Mouse (Mus musculus) macrophage (primary cell): ENCODE results near the gene Ripor3. TPM values are rescaled to one million over a fixed set of nuclear protein-coding genes. Genes with fewer than 3 reads are reported as not detected.

Experiments used
- H3K27ac ChIP-seq: fragments of 350-480 bp; formaldehyde crosslinking; 2 replicates; pipeline ENCODE4 v1.9.0; 2021
- H3K36me3 ChIP-seq: fragments of 350-480 bp; formaldehyde crosslinking; 2 replicates; pipeline ENCODE4 v1.9.0; 2021; ENCODE audit errors: inconsistent target
- H3K4me3 ChIP-seq: fragments of 350-480 bp; formaldehyde crosslinking; 2 replicates; pipeline ENCODE4 v1.9.0; 2021; ENCODE audit errors: inconsistent target
- H3K79me2 ChIP-seq: fragments of 350-480 bp; formaldehyde crosslinking; 2 replicates; pipeline ENCODE4 v1.9.0; 2021; ENCODE audit errors: inconsistent target
- WGBS: methylation state at CpG from one replicate; pipeline ENCODE4 v1.1.7; 2026; ENCODE audit warnings: inconsistent platforms; ENCODE audit not compliant: missing documents; 5-methylcytosine and 5-hydroxymethylcytosine counted together
- polyA plus RNA-seq: library from polyadenylated mRNA; stranded (reverse); fragments of 250-400 nt; gene quantifications from 3 replicates; pipeline ENCODE4 v1.2.4, GENCODE M21; 2018; ENCODE audit warnings: inconsistent platforms

Ripor3 gene
- polyA plus RNA-seq, 1 experiment from 2014 or later: not detected

DNA sequence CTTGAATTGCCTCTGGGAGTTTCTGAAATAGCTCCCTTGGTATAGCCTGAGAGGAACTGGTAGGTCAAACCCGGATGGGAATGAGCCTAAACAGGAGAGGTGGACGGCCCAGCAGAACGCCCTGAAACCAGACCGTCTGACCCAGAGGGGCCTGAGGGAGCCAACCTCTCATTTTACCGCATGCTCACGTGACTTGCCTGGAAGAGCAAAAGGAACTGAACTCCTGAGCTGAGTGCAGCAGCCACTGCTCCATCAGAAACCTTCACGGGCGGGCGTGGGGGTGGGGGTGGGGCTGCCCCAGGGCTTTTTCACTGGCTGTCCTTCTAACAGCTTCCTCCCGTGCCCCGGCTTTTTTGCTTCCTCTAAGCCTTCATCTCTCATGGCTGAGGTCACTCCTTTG, 475 bp upstream of the Ripor3 start:
- Histone ChIP-seq H3K27ac (no peak overlapping the region), H3K79me2 (no peaks in the 10 kb centered on the region), H3K4me3 (no peak overlapping the region), H3K36me3 (no peaks in the 10 kb centered on the region)
- 19% methylated on average over 11 of the region's 11 CpGs for WGBS

DNA sequence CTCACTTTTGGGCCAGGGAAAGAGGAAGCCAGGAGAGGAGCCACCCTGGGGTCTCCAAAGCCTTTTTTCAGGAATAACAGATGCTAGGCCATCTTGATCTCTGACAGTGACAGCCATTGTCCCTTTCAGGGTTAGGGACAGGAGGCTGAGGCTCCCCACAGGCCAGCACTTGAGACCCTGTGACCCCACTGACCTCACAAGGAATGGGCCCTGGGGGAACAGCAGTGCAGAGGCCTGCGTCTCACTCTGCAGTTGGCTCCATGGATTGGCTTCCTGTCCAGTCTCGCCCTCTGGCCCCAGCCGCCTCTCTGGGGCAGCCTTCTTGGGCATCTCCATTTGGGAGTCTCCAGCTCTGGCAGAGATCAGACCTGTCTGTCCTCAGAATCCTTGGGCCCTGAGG, 2.3 kb downstream of the Ripor3 start:
- no peaks in the 10 kb centered on the region for H3K36me3 ChIP-seq
- H3K79me2 ChIP-seq: no peaks in the 10 kb centered on the region
- 93% methylated on average over 3 of the region's 3 CpGs for WGBS

DNA sequence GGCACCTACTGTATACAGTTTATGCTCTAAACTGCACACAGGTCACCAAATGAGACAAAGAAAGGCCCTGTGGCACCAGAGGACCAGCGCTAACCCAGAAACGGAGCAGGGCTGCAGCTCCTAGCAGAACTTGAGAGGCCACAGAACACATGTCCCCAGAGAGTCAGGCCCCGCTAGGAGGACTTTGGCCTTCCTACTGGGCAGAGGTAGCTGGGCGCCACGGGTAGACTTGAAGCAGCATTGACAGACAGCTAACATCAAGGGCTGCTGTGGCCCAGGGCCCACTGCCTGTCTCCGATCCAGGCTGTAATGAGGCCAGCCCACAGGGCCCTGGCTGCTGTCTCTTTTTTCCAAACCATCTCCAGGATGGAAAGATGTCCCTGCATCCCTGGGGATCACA, 3.9 kb downstream of the Ripor3 start:
- 100% methylated on average over 6 of the region's 6 CpGs for WGBS
- Histone ChIP-seq H3K36me3 (no peaks in the 10 kb centered on the region), H3K27ac (no peak overlapping the region), H3K79me2 (no peaks in the 10 kb centered on the region), H3K4me3 (no peak overlapping the region)

More for the DNA sequence above, 2.3 kb downstream of the Ripor3 start:
- H3K4me3 ChIP-seq: no peak overlapping the region
- no peak overlapping the region for H3K27ac ChIP-seq

DNA sequence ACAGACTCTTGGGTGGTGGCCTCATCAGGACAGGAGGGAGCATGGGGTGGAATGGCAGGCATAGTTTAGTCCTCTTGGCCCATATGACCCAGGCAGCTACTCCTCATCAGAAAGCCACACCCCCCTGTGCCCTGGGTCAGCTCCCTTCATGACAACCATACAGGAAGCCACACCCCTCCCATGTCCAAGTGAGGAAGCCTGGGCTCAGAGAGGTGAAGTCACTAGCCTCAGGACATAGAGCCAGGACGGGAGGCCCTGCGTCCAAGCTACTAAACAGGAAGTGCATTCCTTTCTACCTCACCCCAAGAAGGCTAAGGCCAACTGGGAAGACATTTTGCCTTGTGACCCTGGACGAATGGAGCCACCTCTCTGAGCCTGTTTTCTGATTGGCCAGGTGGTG, 4.8 kb downstream of the Ripor3 start:
- H3K36me3 ChIP-seq: no peaks in the 10 kb centered on the region
- no peaks in the 10 kb centered on the region for H3K79me2 ChIP-seq
- H3K27ac ChIP-seq: no peak overlapping the region
- H3K4me3 ChIP-seq: no peak overlapping the region
- 48% methylated on average over 3 of the region's 3 CpGs for WGBS

DNA sequence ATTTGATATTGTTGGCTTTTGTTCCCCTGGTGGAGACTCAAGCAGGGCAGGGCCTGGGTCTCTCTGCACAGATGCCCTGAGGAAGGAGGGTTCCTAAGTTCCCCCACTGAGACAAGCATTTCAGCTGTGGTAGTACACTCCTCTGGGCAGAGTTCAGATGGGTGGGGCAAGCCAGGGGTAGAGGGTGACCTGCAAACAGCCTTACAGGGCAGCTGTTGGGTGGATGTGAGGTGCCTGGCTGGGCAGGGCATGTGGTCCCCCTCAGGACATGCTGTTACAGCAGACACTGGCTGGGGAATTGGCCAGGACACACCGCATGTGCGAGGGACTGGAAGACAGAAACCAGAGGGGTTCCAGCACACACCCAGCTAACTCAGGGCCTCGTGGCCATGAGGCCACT, 5.4 kb downstream of the Ripor3 start:
- 100% methylated on average over 3 of the region's 3 CpGs for WGBS
- no peak overlapping the region for H3K27ac ChIP-seq
- H3K4me3 ChIP-seq: no peak overlapping the region
- no peaks in the 10 kb centered on the region for H3K79me2 ChIP-seq
- H3K36me3 ChIP-seq: no peaks in the 10 kb centered on the region

DNA sequence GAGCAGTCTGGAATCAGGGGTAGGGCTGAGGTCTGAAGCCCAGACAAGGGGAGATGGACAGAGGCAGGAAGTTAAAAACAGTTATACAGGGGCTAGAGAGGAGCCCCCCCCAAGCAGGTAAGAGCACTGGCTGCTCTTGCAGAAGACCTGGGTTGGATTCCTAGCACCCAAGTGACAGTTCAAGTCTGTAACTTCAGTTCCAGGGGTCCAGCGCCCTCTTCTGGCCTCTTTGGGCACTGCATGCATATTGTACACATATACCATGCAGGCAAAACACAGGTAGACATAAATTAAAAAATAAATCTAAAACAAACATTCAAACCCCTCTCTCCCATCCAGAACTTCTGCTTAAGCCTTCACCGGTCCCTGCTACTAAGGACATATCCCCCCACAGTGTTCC, 6.0 kb downstream of the Ripor3 start:
- Histone ChIP-seq H3K4me3 (no peak overlapping the region), H3K79me2 (no peaks in the 10 kb centered on the region), H3K36me3 (no peaks in the 10 kb centered on the region), H3K27ac (no peak overlapping the region)
- 79% methylated on average over 2 of the region's 2 CpGs for WGBS

DNA sequence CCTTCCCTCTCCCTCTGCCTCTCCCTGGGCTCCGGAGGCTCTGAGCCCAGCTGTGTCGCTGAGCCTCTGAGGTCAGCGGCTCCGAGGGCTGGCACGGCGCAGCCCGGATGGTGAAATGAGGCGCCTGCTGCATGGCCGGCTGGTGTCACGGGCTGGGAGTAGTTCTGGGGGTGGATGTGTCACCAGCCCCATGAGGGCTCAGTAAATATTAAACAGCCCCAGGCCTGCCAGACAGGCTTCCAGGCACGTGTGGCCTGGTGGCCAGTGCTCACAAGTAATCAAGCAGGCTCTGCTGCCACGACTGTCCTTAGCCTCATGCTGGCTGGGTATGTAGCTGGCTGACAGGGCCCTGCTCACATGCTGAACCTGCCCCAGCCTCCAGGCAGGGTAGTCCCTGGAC, 7.0 kb downstream of the Ripor3 start:
- Histone ChIP-seq H3K4me3 (no peak overlapping the region), H3K27ac (no peak overlapping the region)

DNA sequence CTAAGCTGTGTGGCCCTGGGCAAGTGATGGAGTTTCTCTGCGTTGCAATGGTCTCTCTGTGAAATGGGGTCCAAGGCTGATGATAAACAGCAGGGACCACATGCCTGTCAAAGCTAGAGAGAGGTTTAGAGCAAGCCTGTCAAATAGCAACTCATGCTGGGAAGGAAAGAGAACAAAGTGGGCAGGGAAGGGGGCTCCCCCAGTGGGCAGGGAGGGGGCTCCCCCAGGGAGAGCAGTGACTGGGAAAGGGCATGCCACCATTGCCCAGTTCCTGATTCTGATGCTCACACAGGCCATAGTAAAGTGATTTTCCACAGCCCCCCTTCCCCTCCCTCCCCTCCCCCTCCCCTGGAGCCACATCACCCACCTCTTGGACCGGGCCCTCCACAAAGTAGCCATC, 7.5 kb downstream of the Ripor3 start:
- Histone ChIP-seq H3K79me2 (no peaks in the 10 kb centered on the region), H3K4me3 (no peak overlapping the region), H3K36me3 (no peaks in the 10 kb centered on the region), H3K27ac (no peak overlapping the region)
- WGBS: 90% methylated on average over 1 of the region's 2 CpGs

More for the DNA sequence above, 7.0 kb downstream of the Ripor3 start:
- 95% methylated on average over 10 of the region's 12 CpGs for WGBS
- Histone ChIP-seq H3K79me2 (no peaks in the 10 kb centered on the region), H3K36me3 (no peaks in the 10 kb centered on the region)

DNA sequence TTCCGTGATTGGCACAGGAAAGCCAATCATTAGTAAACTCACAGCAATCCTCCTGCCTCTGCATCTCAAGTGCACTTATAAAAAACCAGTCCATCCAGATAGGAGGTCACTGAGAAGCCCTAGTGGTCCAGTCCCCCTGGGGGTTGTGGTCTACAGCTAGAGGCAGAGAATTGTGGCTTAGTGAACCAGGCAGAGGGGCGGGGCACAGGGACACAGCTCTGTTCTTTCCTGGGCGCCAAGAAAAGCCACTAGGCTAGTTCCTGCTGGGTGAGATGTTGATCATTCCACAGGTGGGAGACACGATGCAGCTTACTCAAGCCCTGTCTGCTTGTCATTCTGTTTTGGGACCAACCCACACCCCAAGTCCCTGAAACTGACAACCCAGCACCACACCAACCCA, 8.2 kb downstream of the Ripor3 start:
- Histone ChIP-seq H3K4me3 (no peak overlapping the region), H3K27ac (no peak overlapping the region), H3K79me2 (no peaks in the 10 kb centered on the region), H3K36me3 (no peaks in the 10 kb centered on the region)
- 53% methylated on average over 4 of the region's 4 CpGs for WGBS

DNA sequence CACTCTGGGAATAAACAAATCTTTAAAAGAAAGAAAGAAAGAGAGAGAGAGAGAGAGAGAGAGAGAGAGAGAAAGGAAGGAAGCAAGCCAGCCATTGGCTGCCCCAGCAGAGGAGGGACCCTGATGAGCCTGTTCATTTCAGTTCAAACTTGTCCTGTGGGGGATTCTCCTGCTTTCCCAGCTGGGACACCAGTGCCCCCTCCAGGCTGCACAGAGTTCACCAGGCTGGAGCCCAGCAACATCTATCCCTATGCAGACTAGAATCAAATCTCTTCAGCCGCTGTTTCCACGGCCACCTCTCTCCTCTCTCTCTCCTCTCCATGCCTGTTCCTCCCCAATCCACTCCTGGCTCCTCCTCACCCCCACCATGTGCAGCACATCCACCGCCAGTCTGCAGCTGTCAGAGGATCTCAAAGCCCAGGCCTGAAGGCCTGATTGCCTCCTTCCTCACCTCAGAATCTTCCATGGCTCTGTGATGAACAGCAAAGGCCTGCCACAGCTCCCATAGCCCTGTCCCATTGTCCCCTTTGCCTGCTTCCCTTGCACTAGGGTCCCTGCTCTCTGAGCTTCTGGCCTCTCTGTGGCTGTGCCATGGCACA, 11.2 kb downstream of the Ripor3 start:
- Histone ChIP-seq H3K27ac (no peak overlapping the region), H3K79me2 (no peaks in the 10 kb centered on the region), H3K4me3 (no peak overlapping the region), H3K36me3 (no peaks in the 10 kb centered on the region)
- 100% methylated on average over 3 of the region's 3 CpGs for WGBS

DNA sequence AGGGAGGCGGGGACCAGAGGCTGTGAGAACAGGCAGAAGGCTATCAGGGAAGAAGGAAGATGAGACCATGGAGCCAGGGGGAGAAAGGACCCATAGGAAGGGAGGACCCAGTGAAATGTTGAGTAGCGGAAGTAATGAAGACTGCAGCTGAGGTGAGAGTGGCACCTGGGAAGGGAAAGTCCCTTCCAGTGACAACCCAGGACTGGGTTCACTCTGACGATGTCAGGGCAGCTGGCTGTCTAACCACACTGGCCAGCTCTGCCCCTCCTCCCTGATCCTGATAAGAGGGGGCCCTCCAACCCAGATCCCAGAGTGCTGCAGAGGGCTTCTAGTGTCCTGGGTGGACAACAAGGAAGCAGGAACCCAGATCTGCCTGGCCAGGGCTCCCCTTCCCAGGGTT, 12.9 kb downstream of the Ripor3 start:
- WGBS: 47% methylated on average over 3 of the region's 3 CpGs
- H3K79me2 ChIP-seq: no peaks in the 10 kb centered on the region
- no peaks in the 10 kb centered on the region for H3K36me3 ChIP-seq
- H3K4me3 ChIP-seq: no peak overlapping the region
- H3K27ac ChIP-seq: no peak overlapping the region

DNA sequence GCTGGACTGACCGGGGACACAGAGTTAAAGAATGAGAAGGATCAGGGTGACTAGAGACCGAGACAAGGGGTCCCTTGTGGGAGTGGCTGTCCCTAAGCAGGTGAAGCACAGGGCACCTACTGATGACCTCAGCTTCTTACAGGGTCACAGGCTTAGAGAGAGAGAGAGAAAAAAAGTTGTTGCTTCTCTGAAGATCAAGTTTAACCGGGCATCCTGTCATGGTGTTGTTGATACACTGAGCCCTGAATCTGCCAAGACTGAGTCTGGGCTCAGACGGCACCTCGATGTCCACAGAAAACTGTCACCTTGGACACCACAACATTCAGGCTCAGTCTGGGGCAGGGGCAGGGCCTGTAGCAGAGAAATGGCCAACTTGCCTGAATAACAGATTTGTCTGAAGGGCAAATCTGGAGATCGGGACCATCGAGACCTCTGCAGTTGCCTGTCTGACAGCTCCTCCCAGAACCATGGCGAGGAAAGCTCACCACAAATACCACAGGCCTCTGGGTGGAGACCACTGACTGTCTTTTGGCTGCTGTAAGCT, 13.7 kb downstream of the Ripor3 start:
- Histone ChIP-seq H3K36me3 (no peaks in the 10 kb centered on the region), H3K4me3 (no peak overlapping the region), H3K27ac (no peak overlapping the region), H3K79me2 (no peaks in the 10 kb centered on the region)
- WGBS: 37% methylated on average over 8 of the region's 8 CpGs

DNA sequence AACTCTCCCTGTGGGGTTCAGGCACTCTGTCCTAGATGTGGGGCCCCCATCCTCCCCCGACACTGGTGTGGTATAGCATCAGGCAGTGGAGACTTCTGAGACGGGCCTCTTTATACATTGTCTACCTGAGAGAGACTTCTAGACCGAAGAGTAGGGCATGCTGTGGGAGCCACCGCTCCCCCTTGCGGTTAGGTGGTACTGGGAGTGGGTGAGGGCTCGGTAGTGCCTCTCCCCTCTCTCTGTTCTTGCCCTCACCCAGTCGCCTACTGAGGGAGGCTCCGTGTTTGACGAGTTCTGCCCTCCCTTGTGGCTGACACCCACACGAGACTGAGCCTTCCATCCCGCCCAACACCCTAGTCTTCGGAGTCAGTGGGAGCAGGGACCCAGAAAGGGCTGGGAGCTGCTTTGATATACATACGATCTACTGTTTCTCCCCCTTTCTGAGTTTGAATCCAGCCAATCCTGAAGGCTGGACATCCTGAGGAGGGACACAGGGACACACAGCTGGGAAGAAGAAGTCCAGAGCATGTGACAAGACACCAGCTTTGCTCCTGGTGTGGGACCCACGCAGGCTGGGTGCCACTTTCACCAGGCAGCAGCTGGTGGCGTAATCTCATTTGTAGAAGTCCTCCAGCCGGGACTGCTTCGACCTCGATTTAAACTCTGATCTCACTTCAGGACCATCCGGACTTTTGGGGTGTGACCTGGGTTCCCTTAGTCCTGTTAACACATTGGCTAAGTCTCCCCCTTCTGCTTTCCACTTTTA, 14.4 kb downstream of the Ripor3 start:
- H3K36me3 ChIP-seq: no peaks in the 10 kb centered on the region
- H3K4me3 ChIP-seq: no peak overlapping the region
- WGBS: 58% methylated on average over 19 of the region's 19 CpGs
- H3K79me2 ChIP-seq: no peaks in the 10 kb centered on the region
- no peak overlapping the region for H3K27ac ChIP-seq

DNA sequence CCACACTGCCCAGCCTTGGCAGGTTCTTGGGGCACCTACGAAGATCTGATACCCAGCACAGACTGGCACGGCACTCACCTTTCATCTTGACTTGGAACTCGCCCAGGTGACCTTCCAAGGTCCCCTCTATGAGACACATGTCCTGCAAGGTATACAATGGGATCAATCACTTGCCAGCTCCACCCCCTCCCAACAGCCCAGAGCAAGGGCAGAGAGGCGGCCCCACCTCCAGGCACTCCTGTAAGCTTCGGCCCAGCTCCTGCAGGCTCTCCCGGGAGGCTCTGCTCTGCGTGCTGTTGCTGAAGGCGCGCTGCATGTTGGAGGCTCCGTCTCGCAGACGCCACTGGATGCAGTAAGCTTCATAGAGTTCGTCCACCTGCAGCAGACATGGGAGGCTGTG, 17.2 kb downstream of the Ripor3 start:
- WGBS: 94% methylated on average over 13 of the region's 13 CpGs
- H3K36me3 ChIP-seq: no peaks in the 10 kb centered on the region
- H3K79me2 ChIP-seq: no peaks in the 10 kb centered on the region
- no peak overlapping the region for H3K4me3 ChIP-seq
- no peak overlapping the region for H3K27ac ChIP-seq

DNA sequence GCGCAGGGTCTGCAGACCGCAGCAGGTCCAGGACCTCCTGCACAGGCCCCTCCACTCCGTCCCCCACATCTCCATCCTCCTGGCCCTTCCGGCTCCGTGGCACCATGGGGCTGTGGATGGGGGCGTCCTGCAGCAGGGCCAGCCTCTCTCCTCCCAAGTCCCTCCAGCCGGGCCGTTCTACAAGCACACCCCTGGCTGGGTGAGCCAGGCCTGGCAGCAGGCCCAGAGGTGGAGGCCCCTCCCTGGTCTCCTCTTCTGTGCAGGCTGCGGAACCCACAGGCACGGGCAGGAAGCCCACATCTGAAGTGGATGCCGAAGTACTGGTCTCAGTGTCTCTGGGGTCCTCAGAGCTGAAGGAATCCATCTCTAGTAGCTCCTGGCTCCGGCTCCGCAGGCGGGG, 21.1 kb downstream of the Ripor3 start:
- WGBS: 45% methylated on average over 14 of the region's 14 CpGs
- no peaks in the 10 kb centered on the region for H3K36me3 ChIP-seq

More for the DNA sequence above, 21.1 kb downstream of the Ripor3 start:
- H3K27ac ChIP-seq: no peak overlapping the region
- H3K4me3 ChIP-seq: no peak overlapping the region
- no peaks in the 10 kb centered on the region for H3K79me2 ChIP-seq
